Comparison of ENCODE assay signal across 7 mouse cellular contexts in the genomic region with DNA sequence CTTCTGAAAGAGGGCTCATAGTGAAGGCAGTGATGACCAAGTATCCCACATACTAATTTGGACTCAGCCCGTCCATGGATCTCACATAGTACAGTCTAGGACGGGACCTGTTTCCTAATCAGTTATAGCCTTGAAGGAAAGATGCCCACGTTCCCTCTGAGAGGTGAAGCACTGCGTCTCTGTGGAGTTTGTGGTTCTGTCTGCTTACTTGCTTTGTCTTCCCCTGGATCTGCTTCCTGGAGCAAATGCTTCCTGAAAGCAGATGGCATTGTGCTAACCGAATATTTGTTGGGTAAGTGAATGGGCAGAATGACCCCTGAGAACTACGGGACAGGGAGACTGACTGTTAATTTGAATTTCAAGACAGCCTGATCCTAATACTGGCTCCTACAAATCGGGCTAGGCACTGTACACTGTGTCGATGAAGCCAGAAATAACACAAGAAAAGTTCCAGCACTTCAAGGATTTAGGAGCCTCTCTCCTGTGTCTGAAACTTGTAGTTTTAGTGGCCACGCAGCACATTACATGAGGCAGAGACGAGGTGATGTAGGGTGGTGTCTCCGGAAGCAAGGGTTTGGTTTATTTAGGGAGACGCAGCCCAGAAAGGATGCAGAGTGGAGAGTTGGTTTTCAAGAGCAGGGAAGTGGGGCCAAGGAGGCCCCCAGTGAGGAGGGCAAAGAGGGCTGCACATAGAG. TPM values are rescaled to one million over a fixed set of nuclear protein-coding genes. Genes with fewer than 3 reads are reported as not detected.
A peak's percentile ranks its signal among the peaks of the same experiment; 100 is the strongest.
DNase-seq lines count a peak whose midpoint lies in the region; ATAC-seq lines count a peak whose summit lies in the region.

No protein-coding gene starts in this region.

- WGBS in hindbrain, embryonic 12.5 days = 41% methylated on average over 12 of the region's 12 CpGs
- WGBS in macrophage (ENCODE audit: missing documents) = 7% methylated on average over 12 of the region's 12 CpGs

- DNase-seq in right cerebral cortex, adult 2 months (ENCODE audit: low spot score in 2 of 2) = peak; percentile 17 to 22
- no peak for DNase-seq in right cerebral cortex, postnatal 36 days (ENCODE audit: low spot score in 2 of 2)
- peak; percentile 10 for DNase-seq in c-Kit-positive CD71-negative TER-119-negative erythroid progenitor cells, embryonic 14.5 days (ENCODE audit: low read depth)
- no peak for DNase-seq in right cerebral cortex, postnatal 25 days
- DNase-seq in frontal cortex, adult 2 months (ENCODE audit: extremely low spot score in 1 of 2, low spot score in 1 of 2) = no peak

- H3K79me2 ChIP-seq in macrophage (ENCODE audit: inconsistent target) = peaks cover 53% of the 10 kb centered on the region; the same call in 1 of the 2 replicates

- peak; percentile 2 for ATAC-seq in hindbrain, embryonic 12.5 days (ENCODE audit: low FRiP score)

- peaks cover 16% of the 10 kb centered on the region for H3K36me3 ChIP-seq in hindbrain, embryonic 12.5 days
- no peaks in the 10 kb centered on the region for H3K36me3 ChIP-seq in macrophage (ENCODE audit: inconsistent target)

- no peaks in the 10 kb centered on the region for H3K9me3 ChIP-seq in hindbrain, embryonic 12.5 days (replicated peaks)

- peaks cover 22% of the 10 kb centered on the region for H3K4me1 ChIP-seq in hindbrain, embryonic 12.5 days

- no peaks in the 10 kb centered on the region for H3K27me3 ChIP-seq in hindbrain, embryonic 12.5 days

- peak overlapping the region; percentile 96 for H3K27ac ChIP-seq in hindbrain, embryonic 12.5 days
- peak overlapping the region; percentile 27; the same call in 1 of the 2 replicates for H3K27ac ChIP-seq in macrophage

- peak overlapping the region; percentile 66 for H3K4me2 ChIP-seq in hindbrain, embryonic 12.5 days (replicated peaks)

- peak overlapping the region; percentile 73 for H3K9ac ChIP-seq in hindbrain, embryonic 12.5 days

- H3K4me3 ChIP-seq in hindbrain, embryonic 12.5 days = peak overlapping the region; percentile 60
- peak overlapping the region; percentile 72 for H3K4me3 ChIP-seq in macrophage (ENCODE audit: inconsistent target)

RNA-seq across cellular contexts. Expression of a gene that starts 1.3 kb away (rescaled TPM):
- polyA plus RNA-seq in hindbrain, embryonic 12.5 days (2016; fragmentation: Nextera tagmentation; extraction: Ambion mirVana) = 184 and 198 TPM in 2 replicates
- 10 to 100 TPM; 10.9 to 81.3 (median 50.3) TPM for total RNA-seq in macrophage (2018; cell fraction: chromatin; rRNA removed)
- total RNA-seq in macrophage (2018; cell fraction: cytosol; rRNA removed) = 10 to 100 TPM; 42.4 to 59.8 (median 48.6) TPM
- total RNA-seq in macrophage (2018; cell fraction: nucleus; rRNA removed) = 10 to 100 TPM in 25 of 26 experiments, 1 to 10 TPM in 1; 8.9 to 45.2 (median 28.5) TPM
- polyA plus RNA-seq in macrophage (2018) = 50.1 to 64.2 TPM (median 59.1 TPM) in 3 replicates
- polyA plus RNA-seq in frontal cortex, adult 2 months (2012; rRNA removed) = 97.1 and 115 TPM in 2 replicates

RNA-seq across cellular contexts. Expression of a gene that starts 39.4 kb away (rescaled TPM):
- 124 and 127 TPM in 2 replicates for polyA plus RNA-seq in hindbrain, embryonic 12.5 days (2016; fragmentation: Nextera tagmentation; extraction: Ambion mirVana)
- total RNA-seq in macrophage (2018; cell fraction: chromatin; rRNA removed) = 10 to 100 TPM; 12.3 to 35.0 (median 24.1) TPM
- total RNA-seq in macrophage (2018; cell fraction: cytosol; rRNA removed) = 10 to 100 TPM; 22.2 to 28.8 (median 25.4) TPM
- 10 to 100 TPM; 12.9 to 34.6 (median 19.2) TPM for total RNA-seq in macrophage (2018; cell fraction: nucleus; rRNA removed)
- 17.6 to 34.4 TPM (median 21.1 TPM) in 3 replicates for polyA plus RNA-seq in macrophage (2018)
- 31.8 and 33.0 TPM in 2 replicates for polyA plus RNA-seq in frontal cortex, adult 2 months (2012; rRNA removed)

Comparison
In these comparisons a context has a peak if more than half of its experiments do, and no peak if none do; other contexts are left out.
1. DNase-seq: peak in right cerebral cortex, adult 2 months (2 of 2) and c-Kit-positive CD71-negative TER-119-negative erythroid progenitor cells, embryonic 14.5 days (single experiment); none in right cerebral cortex, postnatal 36 days (0 of 2), right cerebral cortex, postnatal 25 days (single experiment) and frontal cortex, adult 2 months (0 of 2).